Mouse (Mus musculus): ENCODE measurements around the gene Csmd2. TPM values are rescaled to one million over a fixed set of nuclear protein-coding genes. Genes with fewer than 3 reads are reported as not detected.

Csmd2 gene
- polyA plus RNA-seq, 1 experiment from 2014 or later, result 0.03 TPM

- no peaks in the 10 kb centered on the region for H3K36me3 ChIP-seq (replicated peaks)
- no peak overlapping the region for H3K9ac ChIP-seq
- no peak overlapping the region for H3K27ac ChIP-seq (replicated peaks)
- no peak for ATAC-seq (ENCODE audit: insufficient read depth)
- no peak overlapping the region for H3K4me3 ChIP-seq (replicated peaks)
- 59% methylated on average over 5 of the region's 5 CpGs for WGBS (ENCODE audit: insufficient replicate concordance)
- H3K4me1 ChIP-seq (replicated peaks), result no peaks in the 10 kb centered on the region
- H3K4me2 ChIP-seq, result no peak overlapping the region
- H3K9me3 ChIP-seq (replicated peaks), result no peaks in the 10 kb centered on the region
- H3K27me3 ChIP-seq, result no peaks in the 10 kb centered on the region
These were observed 287.5 kb downstream of the Csmd2 start for GRCm38 (mm10) chr4:128275116-128275515.

GRCm38 (mm10) chr4:128275586-128275985 lies 287.9 kb downstream of the Csmd2 start:
- H3K4me1 ChIP-seq (replicated peaks), result no peaks in the 10 kb centered on the region
- WGBS (ENCODE audit: insufficient replicate concordance), result 63% methylated on average over 6 of the region's 6 CpGs
- H3K9me3 ChIP-seq (replicated peaks), result no peaks in the 10 kb centered on the region
- no peak overlapping the region for H3K4me2 ChIP-seq
- no peak overlapping the region for H3K4me3 ChIP-seq (replicated peaks)
- no peak overlapping the region for H3K9ac ChIP-seq
- no peaks in the 10 kb centered on the region for H3K36me3 ChIP-seq (replicated peaks)
- no peak for ATAC-seq (ENCODE audit: insufficient read depth)
- H3K27me3 ChIP-seq, result no peaks in the 10 kb centered on the region
- no peak overlapping the region for H3K27ac ChIP-seq (replicated peaks)

- no peak overlapping the region for H3K4me2 ChIP-seq
- H3K27me3 ChIP-seq, result no peaks in the 10 kb centered on the region
- H3K9ac ChIP-seq, result no peak overlapping the region
- H3K4me3 ChIP-seq (replicated peaks), result no peak overlapping the region
- H3K9me3 ChIP-seq (replicated peaks), result 0 out of 2 replicates have a peak, but pooled peaks cover 2% of the 10 kb centered on the region
- no peak for ATAC-seq (ENCODE audit: insufficient read depth)
- H3K36me3 ChIP-seq (replicated peaks), result no peaks in the 10 kb centered on the region
- no peaks in the 10 kb centered on the region for H3K4me1 ChIP-seq (replicated peaks)
- H3K27ac ChIP-seq (replicated peaks), result no peak overlapping the region
- 32% methylated on average over 1 of the region's 1 CpGs for WGBS (ENCODE audit: insufficient replicate concordance)
These were observed 297.4 kb downstream of the Csmd2 start for GRCm38 (mm10) chr4:128285009-128285408.

- Histone ChIP-seq H3K9me3 (replicated peaks) (0 out of 2 replicates have a peak, but pooled peaks cover 2% of the 10 kb centered on the region), H3K4me2 (no peak overlapping the region), H3K27me3 (no peaks in the 10 kb centered on the region; the same call in 1 of the 2 replicates), H3K36me3 (replicated peaks) (no peaks in the 10 kb centered on the region), H3K4me3 (replicated peaks) (no peak overlapping the region), H3K4me1 (replicated peaks) (no peaks in the 10 kb centered on the region), H3K27ac (replicated peaks) (no peak overlapping the region), H3K9ac (no peak overlapping the region)
- ATAC-seq (ENCODE audit: insufficient read depth), result no peak
- WGBS (ENCODE audit: insufficient replicate concordance), result 60% methylated on average over 7 of the region's 7 CpGs
These were observed 300.4 kb downstream of the Csmd2 start for GRCm38 (mm10) chr4:128288095-128288494.

GRCm38 (mm10) chr4:128304049-128304448 lies 316.4 kb downstream of the Csmd2 start:
- no peak overlapping the region for H3K4me3 ChIP-seq (replicated peaks)
- no peak overlapping the region for H3K27ac ChIP-seq (replicated peaks)
- H3K9ac ChIP-seq, result no peak overlapping the region
- no peaks in the 10 kb centered on the region for H3K9me3 ChIP-seq (replicated peaks)
- H3K4me2 ChIP-seq, result no peak overlapping the region
- H3K4me1 ChIP-seq (replicated peaks), result no peaks in the 10 kb centered on the region
- H3K36me3 ChIP-seq (replicated peaks), result no peaks in the 10 kb centered on the region
- 58% methylated on average over 8 of the region's 8 CpGs for WGBS (ENCODE audit: insufficient replicate concordance)
- no peaks in the 10 kb centered on the region for H3K27me3 ChIP-seq
- no peak for ATAC-seq (ENCODE audit: insufficient read depth)

GRCm38 (mm10) chr4:128306011-128306410 lies 318.4 kb downstream of the Csmd2 start:
- no peak overlapping the region for H3K27ac ChIP-seq (replicated peaks)
- ATAC-seq (ENCODE audit: insufficient read depth), result no peak
- no peaks in the 10 kb centered on the region for H3K27me3 ChIP-seq
- H3K9ac ChIP-seq, result no peak overlapping the region
- no peak overlapping the region for H3K4me2 ChIP-seq
- no peaks in the 10 kb centered on the region for H3K9me3 ChIP-seq (replicated peaks)
- H3K4me1 ChIP-seq (replicated peaks), result no peaks in the 10 kb centered on the region
- no peak overlapping the region for H3K4me3 ChIP-seq (replicated peaks)
- WGBS (ENCODE audit: insufficient replicate concordance), result 63% methylated on average over 8 of the region's 8 CpGs
- H3K36me3 ChIP-seq (replicated peaks), result no peaks in the 10 kb centered on the region

- H3K4me1 ChIP-seq (replicated peaks), result no peaks in the 10 kb centered on the region
- H3K9me3 ChIP-seq (replicated peaks), result no peaks in the 10 kb centered on the region
- 46% methylated on average over 5 of the region's 5 CpGs for WGBS (ENCODE audit: insufficient replicate concordance)
- no peak overlapping the region for H3K4me3 ChIP-seq (replicated peaks)
- no peak for ATAC-seq (ENCODE audit: insufficient read depth)
- no peak overlapping the region for H3K27ac ChIP-seq (replicated peaks)
- H3K27me3 ChIP-seq, result no peaks in the 10 kb centered on the region
- H3K4me2 ChIP-seq, result no peak overlapping the region
- H3K36me3 ChIP-seq (replicated peaks), result no peaks in the 10 kb centered on the region
- no peak overlapping the region for H3K9ac ChIP-seq
These were observed 327.7 kb downstream of the Csmd2 start for GRCm38 (mm10) chr4:128315328-128315727.

GRCm38 (mm10) chr4:128317951-128318350 lies 330.3 kb downstream of the Csmd2 start:
- H3K4me1 ChIP-seq (replicated peaks), result no peaks in the 10 kb centered on the region
- no peaks in the 10 kb centered on the region for H3K36me3 ChIP-seq (replicated peaks)
- no peak overlapping the region for H3K4me2 ChIP-seq
- no peak overlapping the region for H3K4me3 ChIP-seq (replicated peaks)
- no peaks in the 10 kb centered on the region for H3K27me3 ChIP-seq
- H3K9me3 ChIP-seq (replicated peaks), result no peaks in the 10 kb centered on the region
- 65% methylated on average over 4 of the region's 4 CpGs for WGBS (ENCODE audit: insufficient replicate concordance)
- no peak for ATAC-seq (ENCODE audit: insufficient read depth)
- H3K27ac ChIP-seq (replicated peaks), result no peak overlapping the region
- no peak overlapping the region for H3K9ac ChIP-seq

- H3K9me3 ChIP-seq (replicated peaks), result no peaks in the 10 kb centered on the region
- H3K4me2 ChIP-seq, result no peak overlapping the region
- H3K4me1 ChIP-seq (replicated peaks), result no peaks in the 10 kb centered on the region
- no peak overlapping the region for H3K4me3 ChIP-seq (replicated peaks)
- H3K27me3 ChIP-seq, result no peaks in the 10 kb centered on the region
- no peak for ATAC-seq (ENCODE audit: insufficient read depth)
- H3K9ac ChIP-seq, result no peak overlapping the region
- H3K36me3 ChIP-seq (replicated peaks), result no peaks in the 10 kb centered on the region
- WGBS (ENCODE audit: insufficient replicate concordance), result 53% methylated on average over 2 of the region's 2 CpGs
- no peak overlapping the region for H3K27ac ChIP-seq (replicated peaks)
These were observed 337.9 kb downstream of the Csmd2 start for GRCm38 (mm10) chr4:128325511-128325910.

- 48% methylated on average over 4 of the region's 4 CpGs for WGBS (ENCODE audit: insufficient replicate concordance)
- no peak for ATAC-seq (ENCODE audit: insufficient read depth)
These were observed 339.1 kb downstream of the Csmd2 start for GRCm38 (mm10) chr4:128326755-128327154.

GRCm38 (mm10) chr4:128327421-128327820 lies 339.8 kb downstream of the Csmd2 start:
- Histone ChIP-seq H3K9ac (no peak overlapping the region), H3K9me3 (replicated peaks) (no peaks in the 10 kb centered on the region), H3K27me3 (no peaks in the 10 kb centered on the region), H3K36me3 (replicated peaks) (no peaks in the 10 kb centered on the region), H3K4me2 (no peak overlapping the region), H3K4me1 (replicated peaks) (no peaks in the 10 kb centered on the region), H3K4me3 (replicated peaks) (no peak overlapping the region), H3K27ac (replicated peaks) (no peak overlapping the region)
- 62% methylated on average over 6 of the region's 6 CpGs for WGBS (ENCODE audit: insufficient replicate concordance)
- no peak for ATAC-seq (ENCODE audit: insufficient read depth)

More at GRCm38 (mm10) chr4:128326755-128327154, 339.1 kb downstream of the Csmd2 start:
- Histone ChIP-seq H3K9ac (no peak overlapping the region), H3K4me3 (replicated peaks) (no peak overlapping the region), H3K36me3 (replicated peaks) (no peaks in the 10 kb centered on the region), H3K4me2 (no peak overlapping the region), H3K9me3 (replicated peaks) (no peaks in the 10 kb centered on the region), H3K4me1 (replicated peaks) (no peaks in the 10 kb centered on the region), H3K27ac (replicated peaks) (no peak overlapping the region), H3K27me3 (no peaks in the 10 kb centered on the region)

- 69% methylated on average over 9 of the region's 9 CpGs for WGBS (ENCODE audit: insufficient replicate concordance)
- H3K36me3 ChIP-seq (replicated peaks), result no peaks in the 10 kb centered on the region
- H3K4me3 ChIP-seq (replicated peaks), result no peak overlapping the region
- H3K9ac ChIP-seq, result no peak overlapping the region
- no peak for ATAC-seq (ENCODE audit: insufficient read depth)
- no peaks in the 10 kb centered on the region for H3K27me3 ChIP-seq
- H3K4me1 ChIP-seq (replicated peaks), result no peaks in the 10 kb centered on the region
- H3K9me3 ChIP-seq (replicated peaks), result no peaks in the 10 kb centered on the region
- no peak overlapping the region for H3K4me2 ChIP-seq
- no peak overlapping the region for H3K27ac ChIP-seq (replicated peaks)
These were observed 342.9 kb downstream of the Csmd2 start for GRCm38 (mm10) chr4:128330519-128330918.

Measured in liver, embryonic 15.5 days (tissue).